Mouse (Mus musculus) ZHBTc4 (cell line): ENCODE results near the gene Palm2.

Experiments used
- DNase-seq: peaks from one replicate; pipeline ENCODE4 v3.0.0-alpha.2; 2011; ENCODE audit warnings: low read depth, low spot score

Gene Palm2

DNA sequence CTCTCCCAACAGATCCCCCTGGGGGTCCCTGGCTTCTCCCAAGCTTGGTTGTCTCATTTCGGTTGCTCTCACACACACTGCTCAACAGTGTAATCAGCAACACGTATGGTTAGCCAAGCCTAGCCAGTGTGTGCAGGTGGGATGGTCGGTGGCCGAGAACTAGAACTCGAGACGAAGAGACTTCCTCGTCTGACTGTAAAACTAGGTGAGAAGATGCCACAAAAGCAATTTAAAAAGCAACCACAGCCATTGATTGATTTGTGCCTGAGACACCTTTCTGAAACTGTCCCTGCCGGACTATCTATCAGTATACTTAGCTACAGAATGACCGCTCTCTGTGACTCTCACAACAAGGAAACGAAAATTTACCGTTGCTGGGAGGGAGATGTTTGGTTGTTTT, 321.0 kb downstream of the Palm2 start:
- DNase-seq = no peak

DNA sequence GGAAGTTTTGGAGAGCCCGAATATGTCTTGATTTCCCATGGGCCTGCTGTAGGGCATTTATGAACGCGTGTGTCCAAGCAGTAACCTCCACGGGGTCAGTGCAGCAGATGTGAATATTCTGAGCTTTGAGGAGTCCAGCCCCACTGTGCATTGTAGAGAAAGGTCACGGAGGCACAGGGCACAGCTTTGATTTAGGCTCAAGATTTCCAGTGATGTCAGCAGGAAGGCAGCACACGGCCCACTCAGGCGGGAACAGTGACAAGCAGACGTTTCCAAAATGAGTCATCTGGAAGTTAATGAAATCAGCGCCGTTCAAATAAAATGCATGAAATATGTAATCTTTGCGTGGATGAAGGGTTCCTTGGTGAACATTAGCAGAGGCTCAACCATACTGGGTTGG, 323.9 kb downstream of the Palm2 start:
- DNase-seq = no peak
